Mouse (Mus musculus) liver, adult 2 months (tissue): Measurements from ENCODE around the gene Adar.

Experiments used
- CTCF ChIP-seq: fragments of 200-500 bp; IDR thresholded peaks from 2 replicates; pipeline ENCODE4 v1.5.1; 2011; ENCODE audit warnings: low read depth, low read length, control low read depth
- POLR2A ChIP-seq: fragments of 200-500 bp; IDR thresholded peaks from 2 replicates; pipeline ENCODE4 v1.6.1; 2011; ENCODE audit warnings: low read length, control low read depth; ENCODE audit not compliant: insufficient read depth; ENCODE audit errors: extremely low read depth

GRCm38 (mm10) chr3:89755283-89755682, 40.5 kb downstream of the Adar start:
- TF ChIP-seq POLR2A (no peak), CTCF (no peak)
